Mouse (Mus musculus): ENCODE results near the gene Lhx4. TPM values are rescaled to one million over a fixed set of nuclear protein-coding genes. Genes with fewer than 3 reads are reported as not detected.

Lhx4 gene
- polyA plus RNA-seq, 1 experiment, result not detected

- no peak for TF ChIP-seq POLR2A (IDR thresholded peaks at IDR 0.05; ENCODE audit: low read depth, low read length)
- TF ChIP-seq CTCF (IDR thresholded peaks at IDR 0.05; ENCODE audit: extremely low read depth, insufficient read length, insufficient replicate concordance, low read depth, low read length), result no peak
- WGBS, result 1% methylated on average over 2 of the region's 2 CpGs
- peaks cover 59% of the 10 kb centered on the region for H3K27me3 ChIP-seq (ENCODE audit: control insufficient read depth, insufficient read depth, low read length)
- no peak overlapping the region for H3K4me3 ChIP-seq (ENCODE audit: low read depth, low read length)
- no peaks in the 10 kb centered on the region for H3K4me1 ChIP-seq (ENCODE audit: control insufficient read depth, insufficient read depth, insufficient read length, low read length)
- no peaks in the 10 kb centered on the region for H3K36me3 ChIP-seq (ENCODE audit: control insufficient read depth, insufficient read depth, low read length)
- H3K27ac ChIP-seq (ENCODE audit: insufficient read depth, low read depth, low read length), result no peak overlapping the region
Observed at GRCm38 (mm10) chr1:155731156-155731555, 20.3 kb downstream of the Lhx4 start.

GRCm38 (mm10) chr1:155729113-155729795, 22.2 kb downstream of the Lhx4 start:
- peaks cover 44% of the 10 kb centered on the region for H3K27me3 ChIP-seq (ENCODE audit: control insufficient read depth, insufficient read depth, low read length)
- H3K4me1 ChIP-seq (ENCODE audit: control insufficient read depth, insufficient read depth, insufficient read length, low read length), result no peaks in the 10 kb centered on the region
- H3K27ac ChIP-seq (ENCODE audit: insufficient read depth, low read depth, low read length), result no peak overlapping the region
- 6% methylated on average over 23 of the region's 23 CpGs for whole genome bisulfite sequencing
- no peak overlapping the region for H3K4me3 ChIP-seq (ENCODE audit: low read depth, low read length)
- TF ChIP-seq POLR2A (IDR thresholded peaks at IDR 0.05; ENCODE audit: low read depth, low read length) (no peak), CTCF (IDR thresholded peaks at IDR 0.05; ENCODE audit: extremely low read depth, insufficient read length, insufficient replicate concordance, low read depth, low read length) (no peak)
- H3K36me3 ChIP-seq (ENCODE audit: control insufficient read depth, insufficient read depth, low read length), result no peaks in the 10 kb centered on the region

- H3K36me3 ChIP-seq (ENCODE audit: control insufficient read depth, insufficient read depth, low read length), result no peaks in the 10 kb centered on the region
- 40% methylated on average over 10 of the region's 10 CpGs for WGBS
- H3K4me1 ChIP-seq (ENCODE audit: control insufficient read depth, insufficient read depth, insufficient read length, low read length), result no peaks in the 10 kb centered on the region
- H3K4me3 ChIP-seq (ENCODE audit: low read depth, low read length), result no peak overlapping the region
- H3K27me3 ChIP-seq (ENCODE audit: control insufficient read depth, insufficient read depth, low read length), result peaks cover 35% of the 10 kb centered on the region
- no peak overlapping the region for H3K27ac ChIP-seq (ENCODE audit: insufficient read depth, low read depth, low read length)
- TF ChIP-seq CTCF (IDR thresholded peaks at IDR 0.05; ENCODE audit: extremely low read depth, insufficient read length, insufficient replicate concordance, low read depth, low read length), result no peak
- no peak for TF ChIP-seq POLR2A (IDR thresholded peaks at IDR 0.05; ENCODE audit: low read depth, low read length)
Observed at GRCm38 (mm10) chr1:155727830-155728229, 23.7 kb downstream of the Lhx4 start.

- TF ChIP-seq CTCF (IDR thresholded peaks at IDR 0.05; ENCODE audit: extremely low read depth, insufficient read length, insufficient replicate concordance, low read depth, low read length), result no peak
- no peak for TF ChIP-seq POLR2A (IDR thresholded peaks at IDR 0.05; ENCODE audit: low read depth, low read length)
- Histone ChIP-seq H3K4me1 (ENCODE audit: control insufficient read depth, insufficient read depth, insufficient read length, low read length) (no peaks in the 10 kb centered on the region), H3K4me3 (ENCODE audit: low read depth, low read length) (no peak overlapping the region), H3K36me3 (ENCODE audit: control insufficient read depth, insufficient read depth, low read length) (no peaks in the 10 kb centered on the region), H3K27me3 (ENCODE audit: control insufficient read depth, insufficient read depth, low read length) (peaks cover 30% of the 10 kb centered on the region), H3K27ac (ENCODE audit: insufficient read depth, low read depth, low read length) (no peak overlapping the region)
- WGBS, result 22% methylated on average over 2 of the region's 2 CpGs
Observed at GRCm38 (mm10) chr1:155725876-155726275, 25.6 kb downstream of the Lhx4 start.

- no peak overlapping the region for H3K4me3 ChIP-seq (ENCODE audit: low read depth, low read length)
- H3K4me1 ChIP-seq (ENCODE audit: control insufficient read depth, insufficient read depth, insufficient read length, low read length), result no peaks in the 10 kb centered on the region
- TF ChIP-seq CTCF (IDR thresholded peaks at IDR 0.05; ENCODE audit: extremely low read depth, insufficient read length, insufficient replicate concordance, low read depth, low read length) (no peak), POLR2A (IDR thresholded peaks at IDR 0.05; ENCODE audit: low read depth, low read length) (no peak)
- 61% methylated on average over 3 of the region's 3 CpGs for WGBS
- no peak overlapping the region for H3K27ac ChIP-seq (ENCODE audit: insufficient read depth, low read depth, low read length)
- H3K27me3 ChIP-seq (ENCODE audit: control insufficient read depth, insufficient read depth, low read length), result peaks cover 22% of the 10 kb centered on the region
- no peaks in the 10 kb centered on the region for H3K36me3 ChIP-seq (ENCODE audit: control insufficient read depth, insufficient read depth, low read length)
Observed at GRCm38 (mm10) chr1:155724301-155724700, 27.2 kb downstream of the Lhx4 start.

GRCm38 (mm10) chr1:155722185-155722584, 29.3 kb downstream of the Lhx4 start:
- no peak overlapping the region for H3K4me3 ChIP-seq (ENCODE audit: low read depth, low read length)
- no peaks in the 10 kb centered on the region for H3K4me1 ChIP-seq (ENCODE audit: control insufficient read depth, insufficient read depth, insufficient read length, low read length)
- H3K36me3 ChIP-seq (ENCODE audit: control insufficient read depth, insufficient read depth, low read length), result no peaks in the 10 kb centered on the region
- peaks cover 7% of the 10 kb centered on the region for H3K27me3 ChIP-seq (ENCODE audit: control insufficient read depth, insufficient read depth, low read length)
- TF ChIP-seq POLR2A (IDR thresholded peaks at IDR 0.05; ENCODE audit: low read depth, low read length) (no peak), CTCF (IDR thresholded peaks at IDR 0.05; ENCODE audit: extremely low read depth, insufficient read length, insufficient replicate concordance, low read depth, low read length) (no peak)
- H3K27ac ChIP-seq (ENCODE audit: insufficient read depth, low read depth, low read length), result no peak overlapping the region
- 1% methylated on average over 13 of the region's 13 CpGs for WGBS

- H3K4me1 ChIP-seq (ENCODE audit: control insufficient read depth, insufficient read depth, insufficient read length, low read length), result no peaks in the 10 kb centered on the region
- TF ChIP-seq CTCF (IDR thresholded peaks at IDR 0.05; ENCODE audit: extremely low read depth, insufficient read length, insufficient replicate concordance, low read depth, low read length) (peak; percentile 37; the same call in 1 of the 2 replicates), POLR2A (IDR thresholded peaks at IDR 0.05; ENCODE audit: low read depth, low read length) (no peak)
- 31% methylated on average over 8 of the region's 8 CpGs for WGBS
Observed at GRCm38 (mm10) chr1:155721443-155721842, 30.0 kb downstream of the Lhx4 start.

More at GRCm38 (mm10) chr1:155721443-155721842, 30.0 kb downstream of the Lhx4 start:
- no peak overlapping the region for H3K4me3 ChIP-seq (ENCODE audit: low read depth, low read length)
- H3K27ac ChIP-seq (ENCODE audit: insufficient read depth, low read depth, low read length), result no peak overlapping the region
- peaks cover 7% of the 10 kb centered on the region for H3K27me3 ChIP-seq (ENCODE audit: control insufficient read depth, insufficient read depth, low read length)
- H3K36me3 ChIP-seq (ENCODE audit: control insufficient read depth, insufficient read depth, low read length), result no peaks in the 10 kb centered on the region
